Mouse (Mus musculus) small intestine, adult 2 months (tissue): ENCODE measurements around the gene Oit1.

Experiments used
- CTCF ChIP-seq: fragments of 200-500 bp; IDR thresholded peaks from 2 replicates; pipeline ENCODE4 v1.5.1; 2012; ENCODE audit warnings: low read depth, mild to moderate bottlenecking, control low read depth, inconsistent platforms, low read length, moderate library complexity, mixed read lengths; ENCODE audit not compliant: insufficient replicate concordance, insufficient read length; ENCODE audit errors: extremely low read depth
- POLR2A ChIP-seq: fragments of 200-500 bp; IDR thresholded peaks from 2 replicates; pipeline ENCODE4 v1.6.1; 2012; ENCODE audit warnings: low read depth, mild to moderate bottlenecking, control low read depth, inconsistent platforms, low read length, moderate library complexity

DNA sequence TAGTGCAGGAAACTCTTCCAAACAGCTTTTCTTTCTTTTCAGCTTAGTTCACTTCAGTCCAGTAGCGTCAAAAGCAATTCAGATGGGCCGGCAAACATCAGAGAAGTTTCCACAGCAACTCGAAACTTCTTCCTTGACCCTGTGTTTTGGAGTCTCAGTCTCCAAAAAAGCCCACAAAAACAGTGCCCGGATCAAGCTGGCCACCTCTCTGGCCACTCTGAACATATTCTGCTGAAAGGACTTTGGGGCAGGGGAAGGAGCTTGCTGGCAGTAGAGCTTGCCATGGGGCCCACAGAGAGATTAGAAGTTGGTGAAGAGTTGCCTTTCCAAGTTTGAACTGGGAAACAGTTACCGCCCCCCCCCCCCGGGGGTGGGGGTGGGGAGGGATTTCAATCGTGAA is 64.7 kb downstream of the Oit1 start:
- TF ChIP-seq CTCF = no peak
- TF ChIP-seq POLR2A = no peak
